Mouse (Mus musculus) embryonic facial prominence, embryonic 11.5 days (tissue): ENCODE results near the gene Brd3. TPM values are rescaled to one million over a fixed set of nuclear protein-coding genes. Genes with fewer than 3 reads are reported as not detected.
"Not testable (repeated sequence)": the region's sequence is repeated elsewhere in the genome, so short reads cannot be mapped to it uniquely, and the experiment has no call there.

Source experiments
- ATAC-seq: fragments of 200-750 bp; cut with Nextera tagmentation; replicated peaks from 2 replicates; pipeline ENCODE4 v1.8.0; 2017; ENCODE audit warnings: low read depth; ENCODE audit not compliant: insufficient number of reproducible peaks, low FRiP score, low TSS enrichment
- DNase-seq: peaks from one replicate; pipeline ENCODE4 v3.0.0-alpha.2; 2015; ENCODE audit warnings: low spot score
- H3K27ac ChIP-seq: fragments of 300-500 bp; sonication (generic); replicated peaks from 2 replicates; pipeline ENCODE4 v1.5.1; 2014; ENCODE audit warnings: mild to moderate bottlenecking, low read depth, low read length, control low read depth
- H3K27me3 ChIP-seq: fragments of 300-500 bp; sonication (generic); 2 replicates; pipeline ENCODE4 v1.6.1; 2014; ENCODE audit warnings: mild to moderate bottlenecking, low read length, moderate library complexity, mixed read lengths; ENCODE audit not compliant: control insufficient read depth, insufficient read depth
- H3K36me3 ChIP-seq: fragments of 300-500 bp; sonication (generic); replicated peaks from 2 replicates; pipeline ENCODE4 v1.6.1; 2014; ENCODE audit warnings: low read depth, mild to moderate bottlenecking, low read length, moderate library complexity, mixed read lengths; ENCODE audit not compliant: control insufficient read depth, insufficient read depth
- H3K4me1 ChIP-seq: fragments of 300-500 bp; sonication (generic); 2 replicates; pipeline ENCODE4 v1.6.1; 2014; ENCODE audit warnings: low read length, mixed read lengths; ENCODE audit not compliant: control insufficient read depth, insufficient read depth
- H3K4me2 ChIP-seq: fragments of 300-500 bp; sonication (generic); 2 replicates; pipeline ENCODE4 v1.6.1; 2014; ENCODE audit warnings: low read depth, mild to moderate bottlenecking, control low read depth, low read length, moderate library complexity
- H3K4me3 ChIP-seq: fragments of 300-500 bp; sonication (generic); 2 replicates; pipeline ENCODE4 v1.5.1; 2014; ENCODE audit warnings: low read depth, low read length, control low read depth
- H3K9ac ChIP-seq: fragments of 300-500 bp; sonication (generic); replicated peaks from 2 replicates; pipeline ENCODE4 v1.6.1; 2014; ENCODE audit warnings: mild to moderate bottlenecking, control low read depth, low read length
- H3K9me3 ChIP-seq: fragments of 300-500 bp; sonication (generic); replicated peaks from 2 replicates; pipeline ENCODE4 v1.6.1; 2016; ENCODE audit warnings: mild to moderate bottlenecking, low read length, inconsistent platforms, mixed read lengths; ENCODE audit not compliant: control insufficient read depth
- WGBS: fragments of 180-500 bp; shearing (Covaris S2); extraction: QIAGEN DNeasy Blood & Tissue Kit; methylation state at CpG from one replicate; pipeline ENCODE4 v1.1.7; 2014; 5-methylcytosine and 5-hydroxymethylcytosine counted together
- polyA plus RNA-seq: library from polyadenylated mRNA; unstranded; fragments of >200 nt; fragmentation: Nextera tagmentation; extraction: Ambion mirVana; gene quantifications from 2 replicates; pipeline ENCODE4 v1.2.1, GENCODE M21; 2014

The Brd3 gene
- polyA plus RNA-seq, 1 experiment from 2014 or later: 207 TPM

DNA sequence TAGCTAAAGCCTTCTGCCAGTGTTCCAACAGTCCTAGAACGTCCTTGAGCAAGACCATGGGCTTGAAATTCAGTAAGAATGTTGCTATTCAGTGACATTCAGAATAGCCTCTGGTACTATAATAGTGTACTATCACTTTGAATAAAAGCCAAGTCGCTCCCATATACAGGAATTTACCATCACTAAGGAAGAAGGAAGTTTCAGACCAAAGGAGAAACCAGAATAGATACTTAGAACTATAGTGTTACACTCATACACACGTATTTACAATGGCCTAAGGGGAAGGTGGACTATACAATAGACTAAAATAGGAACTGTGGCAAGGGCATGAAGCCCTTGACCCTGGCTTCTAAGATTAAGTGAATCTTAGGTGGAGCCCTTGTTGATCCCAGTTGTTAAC lies 38.1 kb upstream of the Brd3 start:
- not testable (repeated sequence) for H3K27ac ChIP-seq, H3K9ac ChIP-seq, H3K4me1 ChIP-seq, H3K27me3 ChIP-seq, H3K4me3 ChIP-seq, DNase-seq, ATAC-seq, H3K36me3 ChIP-seq, H3K4me2 ChIP-seq, H3K9me3 ChIP-seq
- WGBS: 67% methylated on average over 3 of the region's 3 CpGs

GRCm38 (mm10) chr2:27544613-27545012 lies 37.2 kb upstream of the Brd3 start:
- H3K9ac ChIP-seq: no peak overlapping the region
- H3K4me3 ChIP-seq: no peak overlapping the region
- H3K36me3 ChIP-seq: no peaks in the 10 kb centered on the region
- no peaks in the 10 kb centered on the region for H3K9me3 ChIP-seq
- no peak overlapping the region for H3K27ac ChIP-seq
- no peaks in the 10 kb centered on the region; the same call in 1 of the 2 replicates for H3K4me1 ChIP-seq
- DNase-seq (no peak), ATAC-seq (no peak)
- H3K4me2 ChIP-seq: no peak overlapping the region
- H3K27me3 ChIP-seq: no peaks in the 10 kb centered on the region
- WGBS: 89% methylated on average over 6 of the region's 6 CpGs

GRCm38 (mm10) chr2:27541225-27541624 lies 33.8 kb upstream of the Brd3 start:
- DNase-seq (no peak), ATAC-seq (no peak)
- Histone ChIP-seq H3K9me3 (no peaks in the 10 kb centered on the region), H3K4me3 (0 out of 2 replicates have a peak overlapping the region, but pooled peaks have one; percentile 41), H3K4me1 (no peaks in the 10 kb centered on the region; the same call in 1 of the 2 replicates), H3K27me3 (no peaks in the 10 kb centered on the region), H3K27ac (no peak overlapping the region), H3K9ac (peak overlapping the region; percentile 57), H3K4me2 (peak overlapping the region; percentile 67), H3K36me3 (no peaks in the 10 kb centered on the region)
- WGBS: 96% methylated on average over 3 of the region's 3 CpGs

GRCm38 (mm10) chr2:27540515-27540836 lies 33.0 kb upstream of the Brd3 start:
- Histone ChIP-seq H3K4me2 (peak overlapping the region; percentile 67), H3K9me3 (no peaks in the 10 kb centered on the region), H3K9ac (peak overlapping the region; percentile 57), H3K4me3 (peak overlapping the region; percentile 41), H3K4me1 (no peaks in the 10 kb centered on the region; the same call in 1 of the 2 replicates), H3K27ac (peak overlapping the region; percentile 65), H3K36me3 (no peaks in the 10 kb centered on the region; the same call in 1 of the 2 replicates), H3K27me3 (no peaks in the 10 kb centered on the region)
- ATAC-seq: no peak; the same call in 1 of the 2 replicates
- WGBS: 30% methylated on average over 10 of the region's 10 CpGs
- DNase-seq: no peak

GRCm38 (mm10) chr2:27539772-27540514 lies 32.5 kb upstream of the Brd3 start:
- peak; percentile 96 for ATAC-seq
- WGBS: under 1% methylated on average over 46 of the region's 46 CpGs
- H3K36me3 ChIP-seq: no peaks in the 10 kb centered on the region; the same call in none of the 2 replicates
- H3K4me3 ChIP-seq: peak overlapping the region; percentile 41
- peak overlapping the region; percentile 67 for H3K4me2 ChIP-seq
- peak overlapping the region; percentile 65 for H3K27ac ChIP-seq
- H3K27me3 ChIP-seq: no peaks in the 10 kb centered on the region
- DNase-seq: peak; percentile 98
- peak overlapping the region; percentile 57 for H3K9ac ChIP-seq
- no peaks in the 10 kb centered on the region for H3K9me3 ChIP-seq
- no peaks in the 10 kb centered on the region; the same call in 1 of the 2 replicates for H3K4me1 ChIP-seq

DNA sequence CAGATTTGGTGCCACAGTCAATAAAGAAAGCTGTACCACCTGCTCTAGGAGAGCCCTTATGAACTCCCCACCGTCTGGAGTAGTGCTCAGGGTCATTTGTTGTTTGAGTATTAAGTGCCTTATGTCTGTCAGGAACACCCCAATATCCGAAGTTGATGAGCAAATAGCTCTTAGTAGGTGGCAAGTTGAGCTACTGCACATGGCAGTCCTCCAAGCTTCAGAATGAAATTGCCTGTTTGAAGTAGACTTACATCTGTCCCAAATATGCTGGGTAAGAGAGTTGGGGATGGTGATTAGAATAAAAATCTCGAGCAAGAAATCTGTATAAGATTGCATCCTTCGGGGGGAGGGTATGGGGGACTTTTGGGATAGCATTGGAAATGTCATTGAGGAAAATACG lies 31.9 kb upstream of the Brd3 start:
- Histone ChIP-seq H3K4me1 (no peaks in the 10 kb centered on the region; the same call in 1 of the 2 replicates), H3K4me2 (no peak overlapping the region), H3K9ac (no peak overlapping the region), H3K9me3 (no peaks in the 10 kb centered on the region), H3K36me3 (peaks cover 4% of the 10 kb centered on the region), H3K4me3 (no peak overlapping the region), H3K27ac (no peak overlapping the region), H3K27me3 (no peaks in the 10 kb centered on the region)
- 20% methylated on average over 5 of the region's 5 CpGs for WGBS
- no peak for DNase-seq
- ATAC-seq: no peak

- not testable (repeated sequence) for ATAC-seq, H3K36me3 ChIP-seq, H3K4me1 ChIP-seq, H3K27me3 ChIP-seq, H3K4me3 ChIP-seq, H3K27ac ChIP-seq, H3K9me3 ChIP-seq, DNase-seq, H3K9ac ChIP-seq, H3K4me2 ChIP-seq
- WGBS: 69% methylated on average over 5 of the region's 5 CpGs
Measured at GRCm38 (mm10) chr2:27538455-27539330, 31.2 kb upstream of the Brd3 start.

GRCm38 (mm10) chr2:27518283-27518682 lies 10.8 kb upstream of the Brd3 start:
- no peaks in the 10 kb centered on the region for H3K4me1 ChIP-seq
- peaks cover 2% of the 10 kb centered on the region; the same call in 1 of the 2 replicates for H3K36me3 ChIP-seq
- H3K27me3 ChIP-seq: no peaks in the 10 kb centered on the region
- ATAC-seq (no peak), DNase-seq (no peak)
- no peak overlapping the region for H3K4me3 ChIP-seq
- no peak overlapping the region for H3K4me2 ChIP-seq
- no peak overlapping the region for H3K27ac ChIP-seq
- H3K9ac ChIP-seq: no peak overlapping the region
- 94% methylated on average over 3 of the region's 3 CpGs for WGBS
- no peaks in the 10 kb centered on the region for H3K9me3 ChIP-seq
